Mouse (Mus musculus) CH12.LX (cell line): ENCODE data around the gene Pou3f3.

ENCODE experiments used
- CHD1 ChIP-seq: IDR thresholded peaks from 2 replicates; pipeline ENCODE4 v1.6.1; 2012; ENCODE audit warnings: low read depth, low read length, improper control_type of control experiment, inconsistent platforms
- CHD2 ChIP-seq: IDR thresholded peaks from 2 replicates; pipeline ENCODE4 v1.6.1; 2011; ENCODE audit warnings: low read length, improper control_type of control experiment
- CTCF ChIP-seq, 2 experiments: IDR thresholded peaks in 1 of 2; conservative IDR thresholded peaks in 1 of 2; 2 replicates each; pipeline ENCODE4 v1.5.1; 2011 to 2012; ENCODE audit warnings: low read depth in 2 of 2, low read length in 2 of 2, improper control_type of control experiment in 1 of 2, inconsistent platforms in 1 of 2, mild to moderate bottlenecking in 1 of 2, moderate library complexity in 1 of 2
- EP300 ChIP-seq: IDR thresholded peaks from 2 replicates; pipeline ENCODE4 v1.6.1; 2011; ENCODE audit warnings: low read length, improper control_type of control experiment
- GABPA ChIP-seq: IDR thresholded peaks from 2 replicates; pipeline ENCODE4 v1.6.1; 2012; ENCODE audit warnings: low read depth, low read length, improper control_type of control experiment, inconsistent platforms; ENCODE audit not compliant: insufficient replicate concordance
- NELFE ChIP-seq: IDR thresholded peaks from 2 replicates; pipeline ENCODE4 v1.6.1; 2011; ENCODE audit warnings: low read depth, low read length, improper control_type of control experiment
- PAX5 ChIP-seq: IDR thresholded peaks from 2 replicates; pipeline ENCODE4 v1.6.1; 2012; ENCODE audit warnings: low read length, inconsistent platforms, mixed read lengths
- POLR2A ChIP-seq: IDR thresholded peaks from 2 replicates; pipeline ENCODE4 v1.6.1; 2011; ENCODE audit warnings: low read depth, mild to moderate bottlenecking, improper control_type of control experiment, low read length
- POLR2AphosphoS2 ChIP-seq: IDR thresholded peaks from 2 replicates; pipeline ENCODE4 v1.6.1; 2011; ENCODE audit warnings: low read depth, low read length, improper control_type of control experiment
- SIN3A ChIP-seq: IDR thresholded peaks from 2 replicates; pipeline ENCODE4 v1.6.1; 2012; ENCODE audit warnings: low read length, improper control_type of control experiment, inconsistent platforms
- TBP ChIP-seq: conservative IDR thresholded peaks from 2 replicates; pipeline ENCODE4 v1.6.1; 2011; ENCODE audit warnings: low read depth, low read length, improper control_type of control experiment
- USF2 ChIP-seq: conservative IDR thresholded peaks from 2 replicates; pipeline ENCODE4 v1.6.1; 2011; ENCODE audit warnings: low read depth, low read length, improper control_type of control experiment
- ZMIZ1 ChIP-seq: IDR thresholded peaks from 2 replicates; pipeline ENCODE4 v1.6.1; 2012; ENCODE audit warnings: low read depth, mild to moderate bottlenecking, inconsistent platforms, low read length, improper control_type of control experiment

- TF ChIP-seq CTCF (conservative IDR thresholded peaks at IDR 0.05 in 1 of 2, IDR thresholded peaks at IDR 0.05 in 1 of 2; ENCODE audit: low read depth in 2 of 2, low read length in 2 of 2) (no peak), CHD2 (no peak), SIN3A (no peak), NELFE (no peak), EP300 (no peak), PAX5 (no peak), POLR2AphosphoS2 (no peak), CHD1 (no peak), USF2 (no peak), POLR2A (no peak), TBP (no peak), ZMIZ1 (no peak), GABPA (no peak)
These were observed 3.2 kb downstream of the Pou3f3 start for GRCm38 (mm10) chr1:42698584-42699333.
